Mouse (Mus musculus) heart, postnatal 14 days (tissue): ENCODE results near the gene Plcl1. TPM values are rescaled to one million over a fixed set of nuclear protein-coding genes. Genes with fewer than 3 reads are reported as not detected.
A peak's percentile ranks its signal among the peaks of the same experiment; 100 is the strongest.
"Not testable (repeated sequence)": the region's sequence is repeated elsewhere in the genome, so short reads cannot be mapped to it uniquely, and the experiment has no call there.

ENCODE experiments used
- DNase-seq, 2 experiments: peaks; one replicate each; pipeline ENCODE4 v3.0.0; 2021 to 2022
- intact Hi-C: fragments of 180-260 bp; cut with DNase I; formaldehyde crosslinking; loops from one replicate; pipeline ENCODE4 v1.15.1; 2025
- total RNA-seq, 2 experiments: library from RNA; stranded (reverse); gene quantifications; 2 replicates each; pipeline ENCODE4 v1.2.3; 2021

Plcl1 gene
- total RNA-seq, 2 experiments from 2014 or later, result 4.8 to 4.9 TPM

DNA sequence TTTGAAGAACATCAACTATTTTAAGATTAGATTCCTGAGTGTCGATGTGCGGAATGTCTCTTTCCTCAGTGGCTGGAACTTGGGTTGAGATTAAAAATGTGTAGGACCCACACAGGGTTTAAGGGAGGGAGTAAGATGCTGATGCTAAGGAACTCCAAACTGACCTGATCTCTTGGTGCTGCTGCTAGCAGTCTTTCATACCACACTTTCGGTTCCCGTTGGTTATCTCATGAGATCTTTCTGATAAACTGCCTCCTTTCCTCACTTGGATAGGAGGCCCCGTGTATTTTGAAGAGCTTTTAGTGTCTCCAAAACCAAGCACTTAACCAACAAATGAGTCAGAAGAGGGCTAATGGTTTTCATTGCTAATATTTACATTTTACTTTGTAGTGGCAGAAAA, 30.9 kb downstream of the Plcl1 start:
- DNase-seq, result no peak
- intact Hi-C loops, result no loop called here

DNA sequence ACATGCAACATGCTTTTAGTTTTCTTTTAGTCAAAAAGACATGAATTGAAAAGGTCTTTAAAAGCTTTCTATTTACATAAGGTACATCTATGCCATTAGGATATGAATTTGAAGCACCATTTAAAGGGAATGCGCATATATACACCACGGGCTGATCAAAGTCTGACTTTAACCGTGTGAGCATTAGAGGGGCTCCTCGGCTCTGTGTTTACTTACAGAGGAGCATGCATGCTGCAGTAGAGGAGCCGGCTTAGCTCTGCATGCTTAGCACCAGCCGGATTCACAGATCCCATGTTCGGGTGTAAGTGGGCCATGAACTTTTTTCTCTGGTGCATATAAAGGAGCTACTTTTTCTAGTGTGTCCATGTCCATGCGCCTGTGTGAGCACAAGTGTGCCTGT, 31.4 kb downstream of the Plcl1 start:
- intact Hi-C loops, result no loop called here
- no peak for DNase-seq

DNA sequence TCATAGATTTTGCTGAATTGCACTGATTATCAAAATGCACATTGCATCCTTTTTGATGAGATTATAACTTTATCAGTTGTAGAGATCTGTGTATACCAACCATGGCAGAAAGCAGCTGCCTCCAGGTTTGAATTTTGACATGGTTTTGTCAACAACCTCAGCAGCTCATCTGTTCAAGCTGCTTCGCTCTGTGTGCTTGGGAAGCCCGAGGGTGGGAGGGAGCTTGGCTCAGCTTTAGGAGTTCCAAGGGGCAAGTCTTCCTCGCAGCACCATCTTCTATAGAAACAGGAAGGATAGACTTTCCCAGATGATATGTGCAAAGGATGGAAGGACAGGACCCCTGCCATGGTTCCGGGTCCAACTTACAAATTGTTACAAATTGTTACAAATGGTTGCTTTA, 32.9 kb downstream of the Plcl1 start:
- no peak for DNase-seq
- intact Hi-C loops, result no loop called here

- DNase-seq, result no peak
- intact Hi-C loops, result no loop called here
Observed at GRCm38 (mm10) chr1:55445043-55445688, 39.4 kb downstream of the Plcl1 start.

GRCm38 (mm10) chr1:55445689-55446044, 39.9 kb downstream of the Plcl1 start:
- intact Hi-C loops, result no loop called here
- DNase-seq, result no peak

- DNase-seq, result no peak
- intact Hi-C loops, result no loop called here
Observed at GRCm38 (mm10) chr1:55446273-55446672, 40.6 kb downstream of the Plcl1 start.

DNA sequence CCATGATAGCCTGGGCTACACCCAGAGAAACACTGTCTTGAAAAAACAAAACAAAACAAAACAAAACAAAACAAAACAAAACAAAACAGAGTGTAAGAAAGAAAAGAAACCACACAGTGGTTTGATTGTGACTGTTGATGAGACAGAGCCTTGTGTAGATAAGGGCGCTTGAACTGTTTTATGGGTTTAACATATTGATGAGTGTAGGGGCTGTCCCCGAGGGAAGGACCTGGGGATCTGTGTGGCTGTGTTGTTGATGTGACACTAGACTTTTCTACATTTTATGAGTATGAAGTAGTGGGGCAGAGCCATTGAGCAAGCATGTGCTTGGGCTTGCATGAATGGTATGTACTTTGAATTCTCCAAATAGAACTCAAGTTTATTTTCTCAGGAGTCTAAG, 41.2 kb downstream of the Plcl1 start:
- intact Hi-C loops, result no loop called here

DNA sequence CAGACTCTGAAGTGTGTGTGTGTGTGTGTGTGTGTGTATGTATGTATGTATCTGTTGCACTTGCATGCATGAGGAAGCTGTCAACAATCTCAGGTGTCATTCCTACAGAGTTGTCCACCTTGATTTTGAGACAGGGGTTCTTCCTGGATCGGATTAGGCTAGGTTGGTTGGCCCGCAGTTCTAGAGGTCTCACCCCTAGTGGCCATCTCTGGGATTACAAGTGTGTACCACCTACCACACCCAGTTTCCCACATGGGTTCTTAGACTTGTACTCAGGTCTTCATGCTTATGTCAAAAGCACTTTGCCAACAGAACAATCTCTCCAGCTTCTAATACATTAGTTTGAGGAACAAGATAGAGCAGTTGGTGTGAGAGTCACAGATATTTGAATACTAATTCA, 41.9 kb downstream of the Plcl1 start:
- intact Hi-C loops, result no loop called here
- DNase-seq, result no peak

More for the DNA sequence above, 41.2 kb downstream of the Plcl1 start:
- no peak for DNase-seq

DNA sequence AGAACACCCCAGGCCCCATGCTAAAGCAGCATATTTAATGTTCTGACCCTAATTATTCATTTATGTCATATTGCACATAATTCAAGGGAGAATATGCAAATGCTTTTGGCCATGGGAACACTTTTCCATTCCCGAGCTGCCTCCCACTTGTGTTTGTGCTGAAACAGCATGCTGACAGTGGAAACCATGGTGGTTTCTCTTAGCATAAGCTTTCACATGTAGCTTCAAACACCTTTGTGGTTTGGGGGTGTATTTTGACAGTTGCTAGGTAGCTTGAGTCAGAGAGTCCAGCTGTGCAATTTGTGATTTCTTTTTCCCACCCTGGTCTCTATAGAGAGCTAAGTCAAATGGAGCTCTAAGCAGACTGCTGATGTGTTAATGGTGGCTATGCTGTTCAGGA, 42.4 kb downstream of the Plcl1 start:
- DNase-seq, result no peak
- intact Hi-C loops, result no loop called here

- intact Hi-C loops, result no loop called here
- no peak for DNase-seq
Observed at GRCm38 (mm10) chr1:55449779-55450178, 44.1 kb downstream of the Plcl1 start.

GRCm38 (mm10) chr1:55454119-55454518, 48.4 kb downstream of the Plcl1 start:
- peak in 1 of 2 experiments; percentile 11 for DNase-seq

DNA sequence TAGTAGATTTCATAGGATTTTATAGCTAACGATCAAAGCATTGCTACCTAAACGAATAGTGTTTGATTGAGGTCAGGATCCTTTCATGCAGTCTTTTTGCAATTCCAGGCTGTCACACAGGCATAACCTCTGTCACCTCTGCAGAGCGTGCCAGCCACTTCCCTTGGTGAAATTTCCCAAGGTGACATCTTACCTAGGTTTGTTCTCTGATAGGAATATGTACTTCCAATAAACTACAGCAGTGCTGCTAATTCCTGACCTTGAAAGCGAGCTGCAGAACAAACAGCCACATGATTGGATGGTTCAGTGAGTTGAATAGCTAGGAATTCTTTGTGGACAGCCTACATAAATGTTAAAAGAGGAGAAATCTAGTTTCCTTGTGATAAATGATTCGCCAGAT, 56.6 kb downstream of the Plcl1 start:
- intact Hi-C loops, result no loop called here
- no peak for DNase-seq

More at GRCm38 (mm10) chr1:55454119-55454518, 48.4 kb downstream of the Plcl1 start:
- intact Hi-C loops, result no loop called here

DNA sequence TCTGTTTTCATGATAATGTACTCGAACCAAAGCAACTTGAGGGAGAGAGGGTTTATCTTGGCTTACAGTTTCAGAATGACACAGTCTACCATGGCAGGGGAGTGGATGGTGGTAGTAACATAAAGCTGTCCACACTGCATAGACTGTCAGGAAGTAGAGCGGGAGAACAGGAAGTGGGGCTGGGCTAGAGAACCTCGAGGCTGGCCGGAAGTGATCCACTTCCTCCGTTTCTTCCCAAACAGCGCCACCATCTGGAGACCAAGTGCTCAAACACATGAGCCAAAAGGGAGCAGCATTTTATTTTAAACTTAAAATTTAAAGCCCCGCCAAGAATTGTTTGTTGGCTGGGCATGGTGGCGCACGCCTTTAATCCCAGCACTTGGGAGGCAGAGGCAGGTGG, 68.0 kb downstream of the Plcl1 start:
- no peak for DNase-seq
- intact Hi-C loops, result no loop called here

GRCm38 (mm10) chr1:55474976-55475375, 69.3 kb downstream of the Plcl1 start:
- intact Hi-C loops, result no loop called here

DNA sequence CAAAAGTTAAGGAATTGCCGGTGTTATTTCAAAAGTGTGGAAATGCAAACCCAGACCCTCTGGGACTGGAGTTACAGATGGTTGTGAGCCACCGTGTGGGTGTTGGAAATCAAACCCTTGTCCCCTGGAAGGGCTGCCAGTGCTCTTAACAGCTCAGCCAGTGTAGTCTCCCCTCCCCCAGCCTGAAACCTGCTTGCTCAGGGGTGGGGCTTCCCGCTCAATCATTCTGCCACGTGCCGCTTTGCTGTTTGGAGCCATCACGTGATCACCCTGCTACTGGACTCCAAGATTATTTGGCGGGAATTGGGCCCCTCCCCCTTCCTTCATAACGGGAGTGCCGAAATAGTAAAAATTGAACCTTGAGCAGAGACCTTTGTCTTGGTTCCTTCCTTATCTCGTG, 81.7 kb downstream of the Plcl1 start:
- intact Hi-C loops, result not testable (repeated sequence)

More at GRCm38 (mm10) chr1:55474976-55475375, 69.3 kb downstream of the Plcl1 start:
- DNase-seq, result no peak

DNA sequence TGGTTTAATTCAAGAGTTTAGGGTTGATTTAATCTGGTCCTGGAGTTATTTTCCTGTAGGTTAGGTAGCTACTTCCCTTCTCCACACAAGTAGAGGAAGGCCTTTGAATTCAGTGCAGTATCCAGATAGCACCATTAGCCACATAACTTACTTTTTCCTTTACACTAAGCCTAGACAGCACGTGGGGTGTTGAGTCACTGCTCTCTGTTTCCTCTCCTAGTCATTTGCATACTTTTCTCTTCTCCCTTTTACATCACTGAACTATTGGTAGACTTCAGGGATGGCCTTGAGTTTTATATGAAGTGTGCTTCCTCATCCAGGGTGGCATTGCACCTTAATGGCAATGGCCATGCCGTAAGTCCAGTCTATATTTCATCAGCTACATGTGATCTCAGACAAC, 82.5 kb downstream of the Plcl1 start:
- intact Hi-C loops, result no loop called here
- no peak for DNase-seq

More for the DNA sequence above, 81.7 kb downstream of the Plcl1 start:
- not testable (repeated sequence) for DNase-seq

DNA sequence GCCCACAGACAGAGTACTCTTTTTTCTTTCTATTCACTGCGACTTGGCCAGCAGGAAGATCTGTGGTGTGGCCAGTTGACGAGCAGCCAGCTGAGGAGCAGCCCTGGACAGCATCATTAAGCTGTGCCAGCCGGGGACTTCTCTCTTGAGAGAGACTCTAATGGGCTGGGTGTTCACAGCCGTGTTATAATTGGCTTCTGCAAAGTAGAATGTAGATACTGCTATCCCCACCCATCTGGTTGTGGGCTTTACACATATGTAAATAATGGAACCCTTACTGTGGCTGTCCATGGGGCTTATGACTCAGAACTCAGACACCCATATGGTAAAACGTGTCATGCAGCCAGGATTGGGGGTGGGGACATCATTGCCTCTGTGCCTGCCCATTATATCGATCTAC, 83.6 kb downstream of the Plcl1 start:
- peak; percentile 20 to 25 for DNase-seq
- intact Hi-C loops, result no loop called here

- intact Hi-C loops, result no loop called here
- peak in 1 of 2 experiments; percentile 6 for DNase-seq
Observed at GRCm38 (mm10) chr1:55499872-55500271, 94.2 kb downstream of the Plcl1 start.

DNA sequence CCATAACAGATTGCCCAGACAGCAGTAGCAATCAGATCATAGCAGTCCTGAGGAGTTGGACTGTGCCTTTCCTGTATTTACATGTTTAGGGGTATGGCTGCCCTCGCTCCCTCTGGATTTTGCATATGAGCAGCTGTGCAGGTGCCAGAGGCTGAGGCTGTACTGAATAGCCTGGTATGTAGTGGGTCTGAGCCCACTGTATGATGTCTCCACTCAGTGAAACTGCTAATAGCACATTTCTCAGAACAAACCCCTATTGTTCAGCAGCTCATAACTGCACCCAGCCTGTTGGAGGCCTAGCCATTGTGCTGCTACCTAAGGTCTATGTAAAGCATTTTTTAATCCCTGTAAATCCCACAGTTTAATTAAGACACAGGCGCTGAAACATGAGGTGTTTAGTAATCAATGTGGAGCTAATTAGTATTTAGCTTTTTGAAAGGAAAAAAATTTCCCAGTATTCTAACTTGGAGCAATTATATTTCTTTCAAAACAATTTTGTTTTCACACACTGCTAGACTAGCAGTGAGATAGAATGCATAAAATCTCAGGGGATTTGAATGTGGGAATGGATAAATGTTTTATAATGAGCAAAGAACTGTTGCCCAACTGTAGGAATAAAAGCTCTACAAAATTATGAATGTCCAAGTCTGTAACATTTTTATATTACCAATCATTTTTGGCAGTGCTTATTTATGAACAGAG, 95.4 kb downstream of the Plcl1 start:
- intact Hi-C loops, result no loop called here
- no peak for DNase-seq

DNA sequence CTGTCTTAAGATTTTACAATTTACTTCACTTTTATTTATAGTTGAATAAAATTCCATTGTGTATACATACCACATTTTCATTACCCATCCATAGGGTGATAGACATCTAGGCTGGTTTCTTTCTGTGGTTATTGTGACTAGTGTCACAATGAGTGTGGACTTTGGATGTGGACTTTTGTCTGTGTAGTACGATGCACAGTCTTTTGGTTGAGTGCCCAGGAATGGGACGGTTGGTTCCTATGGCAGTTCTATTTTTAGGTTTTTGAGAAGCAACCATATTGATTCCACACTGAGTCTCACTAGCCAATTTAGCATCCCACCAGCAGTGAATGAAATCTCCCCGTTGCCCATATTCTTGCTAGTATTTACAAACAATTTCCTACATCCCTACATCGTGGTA, 100.1 kb downstream of the Plcl1 start:
- intact Hi-C loops, result no loop called here
- no peak for DNase-seq

- intact Hi-C loops, result no loop called here
- no peak for DNase-seq
Observed at GRCm38 (mm10) chr1:55507061-55507460, 101.3 kb downstream of the Plcl1 start.

GRCm38 (mm10) chr1:55509587-55509986, 103.9 kb downstream of the Plcl1 start:
- DNase-seq, result no peak
- intact Hi-C loops, result no loop called here
